Mouse (Mus musculus): ENCODE measurements around the gene Gpam. TPM values are rescaled to one million over a fixed set of nuclear protein-coding genes. Genes with fewer than 3 reads are reported as not detected.

The Gpam gene
- total RNA-seq, 2 experiments from 2014 or later, result 42.0 to 43.0 TPM

DNA sequence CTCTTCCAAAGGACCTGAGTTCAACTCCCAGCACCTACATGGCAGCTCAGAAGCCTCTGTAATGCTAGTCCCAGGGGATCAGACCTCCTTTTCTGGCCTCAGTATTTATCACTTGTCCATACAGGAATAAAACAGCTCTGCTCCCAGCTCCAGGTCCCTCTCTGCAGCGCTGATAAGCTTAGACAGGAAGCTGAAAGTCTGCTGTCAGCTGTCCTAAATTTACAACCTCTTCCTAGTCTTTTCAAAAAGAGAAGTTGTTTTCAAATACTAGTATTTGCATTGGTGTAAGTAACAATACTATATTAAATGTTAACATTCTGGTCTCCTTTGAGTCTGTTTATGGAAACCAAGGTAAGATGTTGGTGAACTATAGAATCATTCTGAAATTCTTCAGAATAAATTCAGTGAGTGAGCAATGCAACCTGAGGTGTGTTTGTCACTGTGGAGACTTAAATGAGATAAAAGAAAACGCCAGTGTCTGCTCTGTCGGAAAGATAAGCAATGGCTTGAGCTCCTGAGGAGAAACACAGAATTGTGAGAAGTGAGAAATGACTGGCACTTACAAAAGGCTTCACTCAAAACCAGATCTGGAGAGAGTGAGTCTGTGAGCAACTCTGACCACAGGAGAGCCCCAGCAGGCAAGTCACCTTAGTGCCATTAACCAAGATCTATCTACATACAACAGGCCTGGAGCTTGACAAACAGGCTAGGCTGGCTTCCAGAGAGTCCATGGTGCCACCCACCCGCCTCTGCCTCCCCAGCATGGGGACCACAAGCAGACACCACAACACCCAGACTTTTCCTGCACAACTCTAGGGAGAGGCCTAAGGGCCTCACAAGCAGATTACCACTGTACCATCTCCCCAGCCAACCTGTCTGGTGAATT is 41.8 kb downstream of the Gpam start:
- no peak for DNase-seq (ENCODE audit: low spot score in 2 of 2)
- intact Hi-C loops (cut with DNase I), result no loop called here

DNA sequence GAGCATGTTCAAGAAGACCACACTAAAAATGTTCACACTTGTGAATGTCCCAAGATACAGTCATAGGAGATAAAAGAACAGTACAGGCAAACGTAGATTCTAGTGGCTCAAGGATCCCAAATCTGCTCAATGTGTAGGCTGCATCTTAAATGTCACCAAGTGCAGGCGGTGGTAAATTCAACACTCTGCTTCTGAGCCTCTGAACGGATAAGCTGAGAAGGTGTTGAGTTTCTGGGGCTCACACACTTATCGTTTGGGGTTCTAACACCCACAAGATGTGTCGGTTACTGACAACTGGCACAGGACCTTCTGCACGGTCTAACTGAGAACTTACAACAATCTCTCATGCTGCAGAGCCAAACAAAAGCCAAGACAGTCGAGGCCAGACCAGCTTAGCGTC is 50.2 kb downstream of the Gpam start:
- intact Hi-C loops (cut with DNase I), result loop anchor here (2.0 kb wide), 1 partner anchor 122 kb away; no protein-coding TSS in a partner anchor
- DNase-seq (ENCODE audit: low spot score in 2 of 2), result peak in 1 of 2 experiments; percentile 23

DNA sequence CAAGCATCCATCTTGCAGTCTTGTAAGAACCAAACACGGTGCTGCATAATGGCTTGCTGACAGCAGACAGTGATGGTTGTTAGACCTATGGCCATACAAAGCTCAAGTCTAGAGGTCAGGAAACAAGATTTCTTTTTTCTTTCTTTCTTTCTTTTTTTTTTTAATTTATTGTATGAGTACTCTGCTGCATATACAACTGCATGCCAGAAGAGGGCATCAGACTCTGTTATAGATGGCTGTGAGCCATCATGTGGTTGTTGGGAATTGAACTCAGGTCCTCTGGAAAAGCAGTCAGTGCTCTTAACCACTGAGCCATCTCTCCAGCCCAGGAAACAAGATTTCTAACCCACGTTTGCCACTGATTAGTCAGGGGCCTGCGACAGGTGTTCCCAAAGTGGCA is 54.0 kb downstream of the Gpam start:
- DNase-seq (ENCODE audit: low spot score in 2 of 2), result no peak
- intact Hi-C loops (cut with DNase I), result no loop called here

DNA sequence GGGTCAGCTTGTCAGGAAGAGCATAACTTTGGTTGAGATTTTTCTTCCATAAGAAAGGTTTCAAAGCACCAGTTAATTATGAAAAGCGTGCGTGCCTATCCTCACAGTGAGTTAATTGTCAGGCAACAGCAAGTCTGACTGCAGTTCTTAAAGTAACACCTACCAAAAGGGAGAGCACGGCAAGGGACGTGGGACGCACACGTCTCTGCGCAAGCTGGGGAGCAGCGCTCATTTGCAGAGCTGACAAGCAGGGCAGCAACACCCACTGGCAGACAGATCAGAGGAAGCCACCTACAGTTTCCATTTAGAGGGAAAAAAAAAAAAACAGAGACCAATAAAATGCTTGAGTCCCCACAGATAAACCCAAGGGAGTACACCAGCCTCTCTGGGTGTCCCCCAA is 58.0 kb downstream of the Gpam start:
- peak; percentile 28 to 42 for DNase-seq (ENCODE audit: low spot score in 2 of 2)

DNA sequence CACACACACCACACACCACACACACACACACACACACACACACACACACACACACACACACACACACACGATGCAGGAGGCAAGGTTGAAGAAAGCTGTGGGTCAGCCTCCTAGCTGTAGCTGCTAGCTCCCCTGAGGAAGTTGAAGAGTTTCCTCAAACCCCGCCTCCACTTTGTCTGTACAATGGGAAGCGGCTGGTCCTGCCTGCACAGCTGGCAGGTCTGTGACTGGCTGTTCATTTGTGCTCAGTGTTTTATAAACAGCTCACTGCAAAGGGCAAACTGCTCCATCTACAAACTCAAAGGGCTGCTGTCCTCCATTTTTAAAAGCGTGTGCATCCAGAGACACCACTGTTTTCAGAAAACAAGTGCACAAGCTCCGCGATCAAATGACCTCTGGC is 63.8 kb downstream of the Gpam start:
- no peak for DNase-seq (ENCODE audit: low spot score in 2 of 2)
- intact Hi-C loops (cut with DNase I), result loop anchor here (5.0 to 10.0 kb wide), 3 partner anchors 1121 to 1418 kb away; partner anchors contain the start of genes Bbip1 and Shoc2

More for the DNA sequence above, 58.0 kb downstream of the Gpam start:
- intact Hi-C loops (cut with DNase I), result loop anchor here (10.0 kb wide), 2 partner anchors 1304 to 1424 kb away; no protein-coding TSS in a partner anchor

DNA sequence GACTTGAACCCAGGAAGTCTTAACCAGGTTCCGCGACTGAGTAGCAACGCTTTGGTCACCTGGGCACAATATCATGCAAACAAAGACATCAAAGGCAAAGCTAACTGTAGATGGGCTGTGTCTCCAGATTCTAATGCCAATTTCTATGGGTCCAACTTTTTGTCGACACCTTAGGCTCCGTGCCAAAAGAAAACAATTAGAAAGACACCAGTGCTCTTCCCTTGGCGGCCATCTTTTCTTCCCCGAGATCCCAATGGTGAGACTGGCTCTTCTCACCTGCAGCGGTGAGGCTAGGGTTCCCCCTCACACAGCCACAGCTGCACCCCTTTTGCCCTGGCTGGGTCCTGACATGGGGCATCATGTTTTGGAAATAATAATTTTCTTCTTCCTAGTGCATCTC is 64.5 kb downstream of the Gpam start:
- no peak for DNase-seq (ENCODE audit: low spot score in 2 of 2)
- intact Hi-C loops (cut with DNase I), result loop anchor here (5.0 to 10.0 kb wide), 3 partner anchors 1120 to 1418 kb away; partner anchors contain the start of genes Bbip1 and Shoc2

DNA sequence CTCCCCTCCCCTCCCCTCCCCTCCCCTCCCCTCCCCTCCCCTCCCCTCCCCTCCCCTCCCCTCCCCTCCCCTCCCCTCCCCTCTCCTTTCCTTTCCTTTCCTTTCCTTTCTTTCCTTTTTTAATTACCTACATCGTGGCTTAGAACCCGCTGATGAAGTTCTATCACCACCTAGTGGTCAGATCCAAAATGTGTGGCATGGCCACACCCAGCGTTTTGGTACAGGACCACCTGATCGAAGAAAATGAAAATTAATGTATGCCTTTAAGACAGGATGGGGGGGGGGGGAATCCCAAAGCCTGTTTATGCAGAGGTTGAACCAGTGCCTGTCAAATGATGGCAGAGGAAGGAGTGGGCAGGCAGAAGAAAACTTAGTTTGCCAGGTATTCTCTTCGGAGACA is 65.1 kb downstream of the Gpam start:
- DNase-seq (ENCODE audit: low spot score in 2 of 2), result peak; percentile 33 to 44
- intact Hi-C loops (cut with DNase I), result loop anchor here (1.0 to 10.0 kb wide), 4 partner anchors 1018 to 1417 kb away; partner anchors contain the start of genes Adra2a, Bbip1 and Shoc2

DNA sequence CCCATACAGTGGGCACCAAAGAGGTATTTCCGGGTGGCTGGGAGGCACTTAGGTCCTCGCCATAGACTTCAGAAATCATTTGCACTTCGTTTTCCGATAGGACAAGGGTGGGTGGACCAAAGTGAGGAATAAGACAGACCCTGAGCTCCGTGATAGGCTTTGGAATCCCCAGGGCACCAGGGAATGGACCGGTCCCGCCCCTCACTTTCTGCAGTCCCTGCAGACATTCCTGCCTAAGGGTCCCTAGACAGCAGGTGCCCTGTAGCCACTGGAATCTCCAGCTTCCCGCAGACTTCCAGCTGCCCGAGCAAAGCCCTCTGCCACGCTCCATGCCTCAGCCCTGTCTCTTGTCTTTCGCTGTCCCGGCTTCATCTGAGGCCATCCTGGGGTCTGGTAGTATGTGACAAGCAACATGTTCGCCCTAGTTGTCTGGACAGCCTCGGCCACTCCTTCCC is 65.6 kb downstream of the Gpam start:
- no peak for DNase-seq (ENCODE audit: low spot score in 2 of 2)
- intact Hi-C loops (cut with DNase I), result loop anchor here (1.0 to 10.0 kb wide), 4 partner anchors 1017 to 1417 kb away; partner anchors contain the start of genes Adra2a, Bbip1 and Shoc2

DNA sequence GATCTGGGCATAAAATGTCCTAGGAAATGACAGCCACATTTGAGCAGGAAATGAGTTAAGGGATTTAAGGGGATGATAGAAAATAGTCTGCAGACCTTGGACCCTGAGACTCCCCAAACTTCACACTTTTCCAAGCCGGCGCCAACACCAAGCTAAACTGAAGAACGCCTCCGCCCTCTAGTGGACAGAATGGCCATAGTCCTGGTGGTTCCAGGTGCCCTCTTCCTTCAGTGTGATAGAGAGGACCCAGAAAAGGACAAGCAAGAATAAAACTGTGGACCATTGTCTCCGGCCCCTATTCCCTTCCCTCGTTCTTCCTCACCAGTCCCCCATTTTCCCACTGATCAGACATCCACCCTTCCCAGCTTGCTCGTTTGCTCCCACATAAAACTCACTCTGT is 66.1 kb downstream of the Gpam start:
- DNase-seq (ENCODE audit: low spot score in 2 of 2), result peak; percentile 62 to 71
- intact Hi-C loops (cut with DNase I), result loop anchor here (1.0 to 10.0 kb wide), 4 partner anchors 1017 to 1416 kb away; partner anchors contain the start of genes Adra2a, Bbip1 and Shoc2

DNA sequence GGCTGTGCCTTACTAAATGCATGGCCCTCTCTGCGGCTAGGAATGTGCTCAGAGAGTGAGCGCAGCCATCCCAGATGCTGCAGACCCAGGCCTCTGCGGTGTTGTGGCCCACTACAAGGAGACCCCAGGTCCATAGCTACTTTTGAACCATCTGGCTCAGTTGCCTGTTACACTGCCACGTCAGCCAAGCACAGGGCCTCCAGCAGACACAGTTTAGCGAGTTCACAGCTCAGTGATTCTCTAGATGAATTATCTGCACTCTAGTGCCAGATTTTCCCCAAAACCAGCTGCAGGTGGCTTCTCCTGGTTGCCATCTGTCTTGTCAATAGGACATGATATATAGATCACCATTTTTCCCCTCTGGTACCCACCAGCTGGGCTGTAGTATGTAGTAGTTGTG is 69.6 kb downstream of the Gpam start:
- DNase-seq (ENCODE audit: low spot score in 2 of 2), result no peak
- intact Hi-C loops (cut with DNase I), result loop anchor here (10.0 kb wide), 2 partner anchors 303 to 533 kb away; no protein-coding TSS in a partner anchor

DNA sequence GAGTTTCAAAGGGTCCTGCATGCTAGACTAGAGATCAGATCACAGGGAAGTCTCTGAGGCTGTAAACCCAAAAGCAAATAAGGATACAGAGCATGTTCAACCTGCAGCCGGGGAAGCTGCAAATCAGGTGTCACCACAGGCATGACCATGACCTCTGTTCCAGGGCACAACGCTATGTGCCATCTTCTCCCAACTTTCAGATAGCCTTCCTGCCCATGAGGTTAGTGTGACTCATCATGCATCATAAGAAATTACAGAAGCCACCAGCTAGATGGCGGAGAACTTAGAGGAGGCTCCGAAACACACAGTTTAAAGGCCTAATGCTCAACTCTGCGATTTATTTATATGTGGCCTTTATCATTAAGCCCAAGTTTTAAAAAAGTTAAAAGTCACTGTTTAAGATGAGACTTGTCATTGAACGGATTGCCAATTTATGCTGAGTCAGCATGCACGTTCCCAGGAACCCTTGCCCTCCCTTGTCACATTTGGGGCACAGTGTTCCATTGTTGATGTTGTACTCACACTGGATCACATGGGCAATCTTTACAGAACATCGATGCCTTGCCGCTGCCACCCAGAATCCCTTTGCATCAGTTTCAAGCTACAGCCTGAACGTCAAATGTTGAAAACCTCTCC is 71.3 kb downstream of the Gpam start:
- no peak for DNase-seq (ENCODE audit: low spot score in 2 of 2)
- intact Hi-C loops (cut with DNase I), result loop anchor here (10.0 kb wide), 2 partner anchors 301 to 531 kb away; no protein-coding TSS in a partner anchor

DNA sequence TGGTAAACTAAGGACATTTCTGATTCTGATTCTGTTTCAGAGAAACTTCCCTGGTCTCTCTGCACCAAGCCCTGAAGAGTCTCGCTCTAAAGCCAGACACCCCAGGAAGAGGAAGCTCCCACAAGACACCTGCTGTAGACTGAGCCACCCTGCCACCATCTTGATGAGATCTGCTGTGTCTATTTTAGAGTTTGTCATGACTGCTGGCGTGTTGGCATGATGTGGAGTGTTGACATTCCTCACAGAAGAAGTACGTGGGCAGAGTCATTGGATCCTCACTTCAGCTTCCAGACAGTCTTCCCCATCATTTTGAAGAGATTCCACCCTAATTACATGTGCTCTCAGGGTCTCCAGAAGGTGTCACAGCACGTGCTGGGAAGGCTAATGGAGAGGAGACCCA is 73.9 kb downstream of the Gpam start:
- DNase-seq (ENCODE audit: low spot score in 2 of 2), result no peak
- intact Hi-C loops (cut with DNase I), result loop anchor here (10.0 kb wide), 2 partner anchors 298 to 528 kb away; no protein-coding TSS in a partner anchor

DNA sequence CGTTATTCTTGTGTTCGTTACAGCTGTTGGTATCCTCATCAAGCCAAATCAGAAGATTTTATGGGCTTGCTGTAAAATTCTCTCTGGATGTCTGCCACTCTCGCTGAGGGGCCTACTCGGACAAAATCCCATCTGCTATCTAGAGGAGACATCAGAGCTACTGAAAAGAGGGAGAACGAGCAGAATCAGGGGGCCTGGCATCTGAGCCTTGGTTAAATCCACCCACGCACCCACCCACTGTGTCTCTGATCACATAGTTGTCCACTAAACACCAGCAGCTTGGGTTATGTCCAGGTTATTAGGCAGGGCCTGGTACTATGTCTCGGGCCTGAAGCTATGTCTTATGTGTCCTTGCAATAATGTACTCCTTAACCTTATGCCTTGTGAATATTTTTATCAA is 89.6 kb downstream of the Gpam start:
- DNase-seq (ENCODE audit: low spot score in 2 of 2), result no peak
- intact Hi-C loops (cut with DNase I), result no loop called here

DNA sequence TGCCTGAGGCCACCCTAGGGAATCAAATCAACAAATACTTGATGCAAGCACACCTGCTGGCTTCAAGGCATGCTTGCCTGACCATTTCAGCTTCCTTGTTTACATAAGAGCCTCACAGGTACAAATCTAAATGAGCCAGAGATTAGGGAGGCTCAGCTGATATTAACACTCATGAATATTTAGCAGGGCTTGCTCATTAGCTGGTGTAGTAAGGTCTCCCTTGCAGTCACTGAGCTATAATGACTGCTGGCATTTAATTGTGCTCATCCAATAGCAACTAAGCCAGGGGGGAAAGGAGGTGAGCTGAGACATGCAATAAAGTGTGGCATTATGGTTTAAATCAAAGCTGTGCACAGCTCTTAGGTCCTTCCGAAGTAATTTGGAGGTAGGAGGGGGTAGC is 108.2 kb downstream of the Gpam start:
- intact Hi-C loops (cut with DNase I), result no loop called here
- DNase-seq (ENCODE audit: low spot score in 2 of 2), result no peak

Other genes with a start within 250 kb of the Gpam start
- gene Tectb, start 53.5 kb upstream of the Gpam start, total RNA-seq (2021), result not detected
- 1 to 10 TPM; 2.6 to 3.6 TPM for gene Gucy2g, start 114.0 kb upstream of the Gpam start, total RNA-seq (2021)
- gene Acsl5, start 124.7 kb upstream of the Gpam start, total RNA-seq (2021), result 10 to 100 TPM; 45.1 to 51.6 TPM
- 10 to 100 TPM; 26.1 to 29.0 TPM for gene Zdhhc6, start 188.8 kb upstream of the Gpam start, total RNA-seq (2021)
- 10 to 100 TPM; 63.9 to 67.3 TPM for gene Vti1a, start 189.1 kb upstream of the Gpam start, total RNA-seq (2021)

Data from left cerebral cortex, postnatal 36 days (tissue).